Mouse (Mus musculus) kidney, embryonic 15.5 days (tissue): ENCODE data around the gene Mef2b. TPM values are rescaled to one million over a fixed set of nuclear protein-coding genes. Genes with fewer than 3 reads are reported as not detected.

Source experiments
- ATAC-seq: fragments of 200-750 bp; cut with Nextera tagmentation; replicated peaks from 2 replicates; pipeline ENCODE4 v1.8.0; 2017; ENCODE audit warnings: moderate TSS enrichment; ENCODE audit not compliant: low FRiP score
- H3K27ac ChIP-seq: fragments of 300-500 bp; sonication (generic); 2 replicates; pipeline ENCODE4 v1.5.1; 2015; ENCODE audit warnings: mild to moderate bottlenecking, inconsistent platforms
- H3K27me3 ChIP-seq: fragments of 300-500 bp; sonication (generic); 2 replicates; pipeline ENCODE4 v1.6.1; 2015; ENCODE audit warnings: inconsistent platforms
- H3K36me3 ChIP-seq: fragments of 300-500 bp; sonication (generic); 2 replicates; pipeline ENCODE4 v1.6.1; 2015; ENCODE audit warnings: inconsistent platforms
- H3K4me1 ChIP-seq: fragments of 300-500 bp; sonication (generic); 2 replicates; pipeline ENCODE4 v1.6.1; 2015; ENCODE audit warnings: inconsistent platforms
- H3K4me2 ChIP-seq: fragments of 300-500 bp; sonication (generic); 2 replicates; pipeline ENCODE4 v1.6.1; 2015; ENCODE audit warnings: moderate library complexity, mild to moderate bottlenecking, inconsistent platforms
- H3K4me3 ChIP-seq: fragments of 300-500 bp; sonication (generic); replicated peaks from 2 replicates; pipeline ENCODE4 v1.5.1; 2015; ENCODE audit warnings: mild to moderate bottlenecking, inconsistent platforms
- H3K9ac ChIP-seq: fragments of 300-500 bp; sonication (generic); 2 replicates; pipeline ENCODE4 v1.6.1; 2015; ENCODE audit warnings: mild to moderate bottlenecking, inconsistent platforms
- H3K9me3 ChIP-seq: fragments of 300-500 bp; sonication (generic); replicated peaks from 2 replicates; pipeline ENCODE4 v1.6.1; 2016; ENCODE audit warnings: inconsistent platforms
- WGBS: fragments of 180-500 bp; shearing (Covaris S2); methylation state at CpG from one replicate; pipeline ENCODE4 v1.1.7; 2015; ENCODE audit warnings: mixed read lengths; 5-methylcytosine and 5-hydroxymethylcytosine counted together
- polyA plus RNA-seq: library from polyadenylated mRNA; unstranded; fragments of >200 nt; fragmentation: Nextera tagmentation; extraction: Ambion mirVana; gene quantifications from 2 replicates; pipeline ENCODE4 v1.2.1, GENCODE M21; 2015

Gene Mef2b
- polyA plus RNA-seq, 1 experiment from 2014 or later = 0.29 TPM

GRCm38 (mm10) chr8:70170116-70170515 is 30.6 kb downstream of the Mef2b start:
- no peak for ATAC-seq
- no peaks in the 10 kb centered on the region for H3K9me3 ChIP-seq
- H3K4me2 ChIP-seq = no peak overlapping the region
- H3K9ac ChIP-seq = no peak overlapping the region
- H3K27ac ChIP-seq = 0 out of 2 replicates have a peak overlapping the region, but pooled peaks have one; percentile 33
- H3K4me3 ChIP-seq = no peak overlapping the region
- 78% methylated on average over 3 of the region's 3 CpGs for WGBS
- peaks cover 44% of the 10 kb centered on the region for H3K4me1 ChIP-seq
- peaks cover 15% of the 10 kb centered on the region for H3K27me3 ChIP-seq
- 0 out of 2 replicates have a peak, but pooled peaks cover 8% of the 10 kb centered on the region for H3K36me3 ChIP-seq

GRCm38 (mm10) chr8:70170748-70171147 is 31.2 kb downstream of the Mef2b start:
- Histone ChIP-seq H3K27ac (0 out of 2 replicates have a peak overlapping the region, but pooled peaks have one; percentile 33), H3K9me3 (no peaks in the 10 kb centered on the region), H3K27me3 (peaks cover 9% of the 10 kb centered on the region), H3K4me3 (no peak overlapping the region), H3K4me1 (peaks cover 39% of the 10 kb centered on the region), H3K36me3 (0 out of 2 replicates have a peak, but pooled peaks cover 8% of the 10 kb centered on the region), H3K4me2 (no peak overlapping the region), H3K9ac (no peak overlapping the region)
- no peak for ATAC-seq
- 56% methylated on average over 3 of the region's 3 CpGs for WGBS

DNA sequence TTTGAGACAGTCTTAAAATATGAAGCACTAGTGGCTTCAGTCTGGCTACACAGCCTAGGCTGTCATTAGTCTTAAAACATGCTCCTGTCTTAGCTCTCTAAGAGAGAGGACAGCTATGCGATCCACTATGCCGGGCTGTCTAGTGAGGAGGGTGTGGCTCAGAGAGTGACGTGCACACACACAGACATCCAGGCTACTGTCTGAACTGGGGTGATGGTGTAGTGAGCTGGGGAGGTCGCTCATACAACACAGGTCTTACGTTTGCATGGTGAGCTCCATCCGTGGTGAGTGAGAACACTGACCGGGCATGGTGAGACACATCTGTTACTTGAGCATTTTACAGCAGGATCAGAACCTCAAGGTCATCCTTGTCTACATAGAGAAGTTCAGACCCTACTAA is 31.7 kb downstream of the Mef2b start:
- peak overlapping the region; percentile 76; the same call in 1 of the 2 replicates for H3K27ac ChIP-seq
- no peak for ATAC-seq

GRCm38 (mm10) chr8:70172043-70172681 is 32.7 kb downstream of the Mef2b start, which contains the start of gene Tmem161a:
Tmem161a (plus strand) TSS chr8:70172356.
- peak; percentile 96 for ATAC-seq

More for the DNA sequence above, 31.7 kb downstream of the Mef2b start:
- peak overlapping the region; percentile 65; the same call in 1 of the 2 replicates for H3K4me3 ChIP-seq
- WGBS = 70% methylated on average over 7 of the region's 7 CpGs
- peaks cover 35% of the 10 kb centered on the region for H3K4me1 ChIP-seq
- no peaks in the 10 kb centered on the region for H3K9me3 ChIP-seq
- 0 out of 2 replicates have a peak, but pooled peaks cover 8% of the 10 kb centered on the region for H3K36me3 ChIP-seq
- H3K27me3 ChIP-seq = 0 out of 2 replicates have a peak, but pooled peaks cover 4% of the 10 kb centered on the region
- peak overlapping the region; percentile 66 for H3K4me2 ChIP-seq
- no peak overlapping the region for H3K9ac ChIP-seq

GRCm38 (mm10) chr8:70173320-70173719 is 33.8 kb downstream of the Mef2b start:
- Histone ChIP-seq H3K9me3 (no peaks in the 10 kb centered on the region), H3K4me3 (peak overlapping the region; percentile 65), H3K36me3 (peaks cover 27% of the 10 kb centered on the region), H3K27ac (no peak overlapping the region), H3K27me3 (0 out of 2 replicates have a peak, but pooled peaks cover 1% of the 10 kb centered on the region), H3K4me1 (peaks cover 25% of the 10 kb centered on the region), H3K9ac (peak overlapping the region; percentile 74; the same call in 1 of the 2 replicates), H3K4me2 (peak overlapping the region; percentile 66)
- WGBS = 73% methylated on average over 5 of the region's 5 CpGs
- no peak for ATAC-seq

More at GRCm38 (mm10) chr8:70172043-70172681, 32.7 kb downstream of the Mef2b start, which contains the start of gene Tmem161a:
- peaks cover 16% of the 10 kb centered on the region for H3K36me3 ChIP-seq
- peaks cover 26% of the 10 kb centered on the region for H3K4me1 ChIP-seq
- peak within 1 kb of the TSS; percentile 66 for H3K4me2 ChIP-seq
- H3K9me3 ChIP-seq = no peaks in the 10 kb centered on the region
- H3K27me3 ChIP-seq = 0 out of 2 replicates have a peak, but pooled peaks cover 4% of the 10 kb centered on the region
- peak within 1 kb of the TSS; percentile 76 for H3K27ac ChIP-seq
- H3K4me3 ChIP-seq = peak within 1 kb of the TSS; percentile 65
- peak within 1 kb of the TSS; percentile 74 for H3K9ac ChIP-seq
- 2% methylated on average over 27 of the region's 27 CpGs for WGBS

GRCm38 (mm10) chr8:70174079-70174478 is 34.6 kb downstream of the Mef2b start:
- no peaks in the 10 kb centered on the region for H3K27me3 ChIP-seq
- no peak for ATAC-seq

DNA sequence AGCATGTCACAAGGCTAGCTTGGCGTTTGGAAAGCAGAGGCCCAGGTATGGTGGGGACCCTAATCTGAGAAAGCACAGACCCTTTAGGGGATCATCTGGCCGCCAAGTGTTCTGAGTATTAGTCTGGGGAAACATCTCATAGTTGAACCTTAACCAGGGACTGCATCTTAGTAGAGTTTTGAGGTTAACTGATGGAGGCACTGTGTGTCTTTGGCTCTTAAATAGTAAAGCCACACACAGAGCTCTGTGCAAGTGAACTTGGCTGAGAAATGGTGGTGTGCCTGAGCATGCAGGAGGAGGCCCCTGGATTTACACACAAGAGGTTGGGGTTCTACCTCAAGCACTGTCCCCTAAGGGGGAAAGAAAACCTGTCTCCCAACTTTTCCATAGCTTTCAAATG is 38.7 kb downstream of the Mef2b start:
- no peak overlapping the region for H3K9ac ChIP-seq
- no peaks in the 10 kb centered on the region for H3K9me3 ChIP-seq
- ATAC-seq = no peak
- WGBS = 93% methylated on average over 2 of the region's 2 CpGs
- H3K4me3 ChIP-seq = no peak overlapping the region
- peaks cover 70% of the 10 kb centered on the region for H3K36me3 ChIP-seq
- H3K4me1 ChIP-seq = peaks cover 11% of the 10 kb centered on the region
- no peak overlapping the region for H3K27ac ChIP-seq
- H3K4me2 ChIP-seq = no peak overlapping the region
- H3K27me3 ChIP-seq = no peaks in the 10 kb centered on the region

More at GRCm38 (mm10) chr8:70174079-70174478, 34.6 kb downstream of the Mef2b start:
- no peak overlapping the region for H3K27ac ChIP-seq
- peaks cover 25% of the 10 kb centered on the region for H3K4me1 ChIP-seq
- H3K4me2 ChIP-seq = no peak overlapping the region
- H3K36me3 ChIP-seq = peaks cover 35% of the 10 kb centered on the region
- H3K4me3 ChIP-seq = no peak overlapping the region
- no peaks in the 10 kb centered on the region for H3K9me3 ChIP-seq
- no peak overlapping the region for H3K9ac ChIP-seq
- WGBS = 90% methylated on average over 7 of the region's 7 CpGs

- no peak overlapping the region for H3K27ac ChIP-seq
- peaks cover 4% of the 10 kb centered on the region; the same call in 1 of the 2 replicates for H3K4me1 ChIP-seq
- H3K27me3 ChIP-seq = no peaks in the 10 kb centered on the region
- no peak overlapping the region for H3K4me3 ChIP-seq
- H3K9ac ChIP-seq = no peak overlapping the region
- peaks cover 74% of the 10 kb centered on the region for H3K36me3 ChIP-seq
- no peak overlapping the region for H3K4me2 ChIP-seq
- 97% methylated on average over 4 of the region's 4 CpGs for WGBS
- H3K9me3 ChIP-seq = no peaks in the 10 kb centered on the region
- ATAC-seq = no peak
Measured at GRCm38 (mm10) chr8:70179082-70179481, 39.6 kb downstream of the Mef2b start.

DNA sequence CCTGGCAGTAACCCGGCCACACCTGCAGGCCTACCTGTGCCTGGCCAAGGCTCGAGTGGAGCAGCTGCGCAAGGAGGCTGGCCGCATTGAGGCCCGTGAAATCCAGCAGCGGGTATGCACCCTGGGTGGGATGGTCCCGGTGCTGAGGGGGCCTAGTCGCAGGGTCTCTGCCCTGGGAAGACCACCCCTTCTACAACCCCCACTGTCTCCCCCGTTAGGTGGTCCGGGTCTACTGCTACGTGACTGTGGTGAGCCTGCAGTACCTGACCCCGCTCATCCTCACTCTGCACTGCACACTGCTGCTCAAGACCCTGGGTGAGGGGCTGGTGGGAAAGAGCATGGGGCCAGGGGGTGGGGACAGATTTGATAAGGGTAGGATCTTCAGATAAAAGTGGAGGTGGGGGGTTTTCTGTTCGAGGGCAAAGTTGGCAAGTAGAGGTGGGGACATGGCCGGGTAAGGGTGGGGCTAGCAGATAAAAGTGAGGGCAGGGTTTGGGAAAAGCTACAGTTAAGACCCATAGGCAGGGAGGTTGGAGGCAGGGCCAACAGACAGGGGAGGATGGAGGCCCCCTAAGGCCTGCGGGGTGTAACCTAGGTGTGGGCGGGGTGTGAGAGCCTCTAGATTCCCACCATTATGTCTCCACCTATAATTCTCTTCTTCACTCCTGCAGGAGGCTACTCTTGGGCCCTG is 41.8 kb downstream of the Mef2b start:
- H3K36me3 ChIP-seq = peaks cover 66% of the 10 kb centered on the region
- no peaks in the 10 kb centered on the region for H3K27me3 ChIP-seq
- H3K4me2 ChIP-seq = no peak overlapping the region
- no peak; the same call in 1 of the 2 replicates for ATAC-seq
- no peaks in the 10 kb centered on the region for H3K9me3 ChIP-seq
- H3K9ac ChIP-seq = no peak overlapping the region
- no peak overlapping the region for H3K4me3 ChIP-seq
- no peak overlapping the region for H3K27ac ChIP-seq
- H3K4me1 ChIP-seq = 0 out of 2 replicates have a peak, but pooled peaks cover 2% of the 10 kb centered on the region
- WGBS = 58% methylated on average over 16 of the region's 16 CpGs

GRCm38 (mm10) chr8:70181903-70182252 is 42.4 kb downstream of the Mef2b start:
- ATAC-seq = no peak
- no peaks in the 10 kb centered on the region for H3K9me3 ChIP-seq
- no peaks in the 10 kb centered on the region for H3K27me3 ChIP-seq
- no peak overlapping the region for H3K27ac ChIP-seq
- no peak overlapping the region for H3K4me2 ChIP-seq
- peaks cover 60% of the 10 kb centered on the region for H3K36me3 ChIP-seq
- 0 out of 2 replicates have a peak, but pooled peaks cover 4% of the 10 kb centered on the region for H3K4me1 ChIP-seq
- 32% methylated on average over 2 of the region's 2 CpGs for WGBS
- no peak overlapping the region for H3K9ac ChIP-seq
- H3K4me3 ChIP-seq = no peak overlapping the region

GRCm38 (mm10) chr8:70183194-70183593 is 43.7 kb downstream of the Mef2b start:
- H3K9me3 ChIP-seq = no peaks in the 10 kb centered on the region
- no peak overlapping the region for H3K4me3 ChIP-seq
- 86% methylated on average over 4 of the region's 4 CpGs for WGBS
- H3K36me3 ChIP-seq = peaks cover 51% of the 10 kb centered on the region
- H3K9ac ChIP-seq = no peak overlapping the region
- no peak overlapping the region for H3K4me2 ChIP-seq
- H3K4me1 ChIP-seq = 0 out of 2 replicates have a peak, but pooled peaks cover 4% of the 10 kb centered on the region
- no peaks in the 10 kb centered on the region for H3K27me3 ChIP-seq
- no peak for ATAC-seq
- H3K27ac ChIP-seq = no peak overlapping the region

- Histone ChIP-seq H3K9me3 (no peaks in the 10 kb centered on the region), H3K4me1 (0 out of 2 replicates have a peak, but pooled peaks cover 4% of the 10 kb centered on the region), H3K27me3 (no peaks in the 10 kb centered on the region), H3K27ac (no peak overlapping the region), H3K9ac (no peak overlapping the region), H3K36me3 (peaks cover 6% of the 10 kb centered on the region; the same call in 1 of the 2 replicates), H3K4me2 (no peak overlapping the region), H3K4me3 (no peak overlapping the region)
- no peak for ATAC-seq
- 66% methylated on average over 7 of the region's 7 CpGs for WGBS
Measured at GRCm38 (mm10) chr8:70188707-70189106, 49.2 kb downstream of the Mef2b start.
